Mouse (Mus musculus) liver, embryonic 11.5 days (tissue): ENCODE results near the gene Tesk2. TPM values are rescaled to one million over a fixed set of nuclear protein-coding genes. Genes with fewer than 3 reads are reported as not detected.
"Not testable (repeated sequence)": the region's sequence is repeated elsewhere in the genome, so short reads cannot be mapped to it uniquely, and the experiment has no call there.

Experiments
- ATAC-seq: fragments of 200-750 bp; cut with Nextera tagmentation; replicated peaks from 2 replicates; pipeline ENCODE4 v1.8.0; 2017; ENCODE audit warnings: moderate number of reproducible peaks, mild to moderate bottlenecking, moderate TSS enrichment, moderate library complexity; ENCODE audit not compliant: low FRiP score
- DNase-seq: peaks from one replicate; pipeline ENCODE4 v3.0.0-alpha.2; 2017; ENCODE audit warnings: low spot score
- H3K27ac ChIP-seq: fragments of 300-500 bp; sonication (generic); 2 replicates; pipeline ENCODE4 v1.5.1; 2014; ENCODE audit warnings: mild to moderate bottlenecking, low read depth, low read length, control low read depth
- H3K27me3 ChIP-seq: fragments of 300-500 bp; sonication (generic); replicated peaks from 2 replicates; pipeline ENCODE4 v1.6.1; 2014; ENCODE audit warnings: low read length, mixed read lengths; ENCODE audit not compliant: control insufficient read depth, insufficient read depth
- H3K36me3 ChIP-seq: fragments of 300-500 bp; sonication (generic); 2 replicates; pipeline ENCODE4 v1.6.1; 2014; ENCODE audit warnings: mild to moderate bottlenecking, low read length, moderate library complexity, mixed read lengths; ENCODE audit not compliant: control insufficient read depth, insufficient read depth
- H3K4me1 ChIP-seq: fragments of 300-500 bp; sonication (generic); replicated peaks from 2 replicates; pipeline ENCODE4 v1.6.1; 2014; ENCODE audit warnings: low read length, mixed read lengths; ENCODE audit not compliant: control insufficient read depth, insufficient read depth
- H3K4me2 ChIP-seq: fragments of 300-500 bp; sonication (generic); 2 replicates; pipeline ENCODE4 v1.6.1; 2014; ENCODE audit warnings: mild to moderate bottlenecking, control low read depth, moderate library complexity
- H3K4me3 ChIP-seq: fragments of 300-500 bp; sonication (generic); 2 replicates; pipeline ENCODE4 v1.5.1; 2014; ENCODE audit warnings: low read depth, low read length, control low read depth
- H3K9ac ChIP-seq: fragments of 300-500 bp; sonication (generic); 2 replicates; pipeline ENCODE4 v1.6.1; 2014; ENCODE audit warnings: low read depth, low read length, control low read depth
- H3K9me3 ChIP-seq: fragments of 300-500 bp; sonication (generic); 2 replicates; pipeline ENCODE4 v1.6.1; 2016; ENCODE audit warnings: low read length, inconsistent platforms, mixed read lengths; ENCODE audit not compliant: control insufficient read depth
- WGBS: fragments of 180-500 bp; shearing (Covaris S2); extraction: QIAGEN DNeasy Blood & Tissue Kit; methylation state at CpG from one replicate; pipeline ENCODE4 v1.1.7; 2014; 5-methylcytosine and 5-hydroxymethylcytosine counted together
- polyA plus RNA-seq: library from polyadenylated mRNA; unstranded; fragments of >200 nt; fragmentation: Nextera tagmentation; extraction: Ambion mirVana; gene quantifications from 2 replicates; pipeline ENCODE4 v1.2.1, GENCODE M21; 2014

The Tesk2 gene
- 3.1 and 4.3 TPM in 2 replicates for polyA plus RNA-seq

- H3K4me3 ChIP-seq, result peak within 1 kb of the TSS; percentile 82
- ATAC-seq, result peak; percentile 97
- H3K27me3 ChIP-seq, result no peaks in the 10 kb centered on the region
- no peaks in the 10 kb centered on the region for H3K36me3 ChIP-seq
- peak; percentile 90 for DNase-seq
- peak within 1 kb of the TSS; percentile 95 for H3K4me2 ChIP-seq
- WGBS, result under 1% methylated on average over 34 of the region's 34 CpGs
- peak within 1 kb of the TSS; percentile 80 for H3K9ac ChIP-seq
- H3K4me1 ChIP-seq, result 0 out of 2 replicates have a peak, but pooled peaks cover 4% of the 10 kb centered on the region
- peak within 1 kb of the TSS; percentile 59 for H3K27ac ChIP-seq
- H3K9me3 ChIP-seq, result no peaks in the 10 kb centered on the region
Measured at GRCm38 (mm10) chr4:116720343-116721097, at the start of gene Tesk2. Gene Tesk2 (plus strand): TSS chr4:116720948.

GRCm38 (mm10) chr4:116672785-116673184 is 48.0 kb upstream of the Tesk2 start:
- H3K4me3 ChIP-seq, result no peak overlapping the region
- H3K27me3 ChIP-seq, result no peaks in the 10 kb centered on the region
- peaks cover 11% of the 10 kb centered on the region for H3K4me1 ChIP-seq
- no peaks in the 10 kb centered on the region for H3K9me3 ChIP-seq
- no peak overlapping the region for H3K9ac ChIP-seq
- ATAC-seq (peak; percentile 90), DNase-seq (no peak)
- no peak overlapping the region; the same call in 1 of the 2 replicates for H3K27ac ChIP-seq
- H3K4me2 ChIP-seq, result peak overlapping the region; percentile 35
- H3K36me3 ChIP-seq, result no peaks in the 10 kb centered on the region
- WGBS, result 24% methylated on average over 2 of the region's 2 CpGs

GRCm38 (mm10) chr4:116674761-116675160 is 46.0 kb upstream of the Tesk2 start:
- H3K27ac ChIP-seq, H3K4me2 ChIP-seq, H3K9me3 ChIP-seq, H3K9ac ChIP-seq, ATAC-seq, H3K36me3 ChIP-seq, H3K4me3 ChIP-seq, DNase-seq, H3K27me3 ChIP-seq: not testable (repeated sequence)
- peaks cover 11% of the 10 kb centered on the region for H3K4me1 ChIP-seq
- 82% methylated on average over 6 of the region's 6 CpGs for WGBS

- no peaks in the 10 kb centered on the region for H3K9me3 ChIP-seq
- H3K27ac ChIP-seq, result no peak overlapping the region
- no peaks in the 10 kb centered on the region for H3K36me3 ChIP-seq
- no peak for DNase-seq
- WGBS, result 74% methylated on average over 3 of the region's 3 CpGs
- H3K4me1 ChIP-seq, result peaks cover 11% of the 10 kb centered on the region
- no peak overlapping the region for H3K4me3 ChIP-seq
- no peak for ATAC-seq
- H3K27me3 ChIP-seq, result no peaks in the 10 kb centered on the region
- no peak overlapping the region for H3K4me2 ChIP-seq
- no peak overlapping the region for H3K9ac ChIP-seq
Measured at GRCm38 (mm10) chr4:116676027-116676426, 44.7 kb upstream of the Tesk2 start.

GRCm38 (mm10) chr4:116677808-116678207 is 42.9 kb upstream of the Tesk2 start:
- no peak overlapping the region for H3K27ac ChIP-seq
- H3K36me3 ChIP-seq, result no peaks in the 10 kb centered on the region
- H3K27me3 ChIP-seq, result no peaks in the 10 kb centered on the region
- no peaks in the 10 kb centered on the region for H3K9me3 ChIP-seq
- H3K4me1 ChIP-seq, result peaks cover 9% of the 10 kb centered on the region
- DNase-seq, result no peak
- 53% methylated on average over 1 of the region's 1 CpGs for WGBS
- H3K4me3 ChIP-seq, result no peak overlapping the region
- no peak overlapping the region for H3K9ac ChIP-seq
- no peak for ATAC-seq
- H3K4me2 ChIP-seq, result no peak overlapping the region

- no peak for DNase-seq
- WGBS, result 76% methylated on average over 5 of the region's 5 CpGs
- Histone ChIP-seq H3K4me3 (no peak overlapping the region), H3K27ac (no peak overlapping the region), H3K9me3 (no peaks in the 10 kb centered on the region), H3K27me3 (no peaks in the 10 kb centered on the region), H3K4me2 (no peak overlapping the region), H3K9ac (no peak overlapping the region), H3K4me1 (peaks cover 9% of the 10 kb centered on the region), H3K36me3 (no peaks in the 10 kb centered on the region)
- ATAC-seq, result no peak
Measured at GRCm38 (mm10) chr4:116679141-116679540, 41.6 kb upstream of the Tesk2 start.

- not testable (repeated sequence) for H3K4me2 ChIP-seq, ATAC-seq, DNase-seq, H3K4me3 ChIP-seq, H3K27ac ChIP-seq, H3K27me3 ChIP-seq, H3K9ac ChIP-seq, H3K9me3 ChIP-seq, H3K36me3 ChIP-seq
- H3K4me1 ChIP-seq, result peaks cover 20% of the 10 kb centered on the region
- WGBS, result 85% methylated on average over 4 of the region's 4 CpGs
Measured at GRCm38 (mm10) chr4:116680521-116680920, 40.2 kb upstream of the Tesk2 start.

GRCm38 (mm10) chr4:116683957-116684356 is 36.8 kb upstream of the Tesk2 start:
- peaks cover 4% of the 10 kb centered on the region; the same call in 1 of the 2 replicates for H3K36me3 ChIP-seq
- peaks cover 30% of the 10 kb centered on the region for H3K4me1 ChIP-seq
- ATAC-seq (peak; percentile 16; the same call in 1 of the 2 replicates), DNase-seq (no peak)
- 0 out of 2 replicates have a peak overlapping the region, but pooled peaks have one; percentile 5 for H3K4me3 ChIP-seq
- H3K9me3 ChIP-seq, result no peaks in the 10 kb centered on the region
- H3K27ac ChIP-seq, result no peak overlapping the region
- H3K4me2 ChIP-seq, result peak overlapping the region; percentile 44
- no peaks in the 10 kb centered on the region for H3K27me3 ChIP-seq
- no peak overlapping the region for H3K9ac ChIP-seq
- WGBS, result 37% methylated on average over 4 of the region's 4 CpGs

GRCm38 (mm10) chr4:116684665-116685064 is 36.1 kb upstream of the Tesk2 start:
- Histone ChIP-seq H3K27me3 (no peaks in the 10 kb centered on the region), H3K9me3 (no peaks in the 10 kb centered on the region), H3K4me3 (peak overlapping the region; percentile 72), H3K27ac (peak overlapping the region; percentile 89), H3K36me3 (peaks cover 9% of the 10 kb centered on the region; the same call in 1 of the 2 replicates), H3K4me2 (peak overlapping the region; percentile 87), H3K9ac (peak overlapping the region; percentile 78), H3K4me1 (peaks cover 30% of the 10 kb centered on the region)
- WGBS, result 64% methylated on average over 2 of the region's 2 CpGs
- ATAC-seq, result no peak
- no peak for DNase-seq
